Mouse (Mus musculus) retina, embryonic 14.5 days (tissue): ENCODE measurements around the gene Il17rd.

Experiments used
- DNase-seq: peaks from one replicate; pipeline ENCODE4 v3.0.0-alpha.2; 2015; ENCODE audit warnings: low spot score

Gene Il17rd

DNA sequence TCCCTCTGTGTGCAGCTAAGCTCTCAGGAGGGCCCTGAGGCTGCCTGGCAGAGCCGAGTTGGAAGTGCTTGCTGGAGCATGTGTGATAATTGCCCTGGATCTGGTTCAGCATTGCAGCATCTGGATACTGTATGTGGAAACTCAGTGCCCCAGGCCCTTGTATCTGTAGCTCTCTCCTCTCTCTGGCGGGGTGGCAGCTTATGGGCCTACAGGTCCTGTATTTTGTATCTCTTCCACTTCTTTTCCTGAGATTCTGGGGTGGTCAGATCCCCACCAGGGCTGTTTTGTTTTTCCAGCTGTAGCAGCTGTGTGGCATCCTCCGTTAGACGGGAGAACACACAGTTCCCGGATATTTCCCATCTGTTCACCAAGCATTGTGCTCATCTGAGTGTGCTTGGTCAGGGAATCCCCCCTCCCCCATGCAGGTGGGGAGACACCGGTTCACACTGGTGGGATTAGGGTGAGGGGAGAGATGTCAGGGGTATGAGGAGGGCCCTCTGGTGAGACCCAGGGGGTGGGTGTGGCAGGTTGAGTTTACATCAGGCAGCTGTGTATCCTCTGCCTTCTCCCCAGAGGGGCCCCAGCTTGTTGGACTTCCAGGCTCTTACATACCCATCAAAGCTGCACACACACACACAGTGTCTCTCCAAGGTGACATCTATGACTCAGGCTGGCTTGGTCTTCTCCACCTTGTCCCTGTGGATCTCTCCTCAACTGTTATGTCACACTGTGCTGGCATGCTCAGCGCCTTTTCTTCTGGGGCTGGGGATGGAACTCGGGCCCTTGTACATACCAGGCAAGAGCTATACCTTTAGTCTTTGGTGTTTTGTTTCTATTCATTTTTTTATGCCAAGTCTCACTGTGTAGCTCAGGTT lies 106.7 kb downstream of the Il17rd start:
- peak; percentile 18 for DNase-seq

DNA sequence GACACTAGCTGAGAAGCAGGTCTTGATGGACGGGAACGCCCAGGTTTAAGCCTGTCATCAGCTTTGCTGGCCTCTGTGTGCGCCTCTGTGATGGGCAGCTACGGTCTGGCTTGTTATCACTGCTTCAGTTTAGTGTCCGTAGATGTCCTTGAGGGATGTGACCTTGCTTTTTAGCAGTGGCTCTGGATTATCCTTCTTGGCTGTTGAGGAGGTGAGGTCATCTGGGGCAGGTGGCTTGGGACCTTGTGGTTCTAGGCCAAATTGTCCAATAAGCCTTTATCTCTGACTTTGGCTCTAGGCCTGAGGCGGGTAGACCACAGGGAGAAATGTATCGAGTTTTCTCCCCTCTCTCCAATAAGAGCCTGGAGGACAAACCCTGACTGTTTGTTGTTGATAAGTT lies 109.0 kb downstream of the Il17rd start:
- no peak for DNase-seq

DNA sequence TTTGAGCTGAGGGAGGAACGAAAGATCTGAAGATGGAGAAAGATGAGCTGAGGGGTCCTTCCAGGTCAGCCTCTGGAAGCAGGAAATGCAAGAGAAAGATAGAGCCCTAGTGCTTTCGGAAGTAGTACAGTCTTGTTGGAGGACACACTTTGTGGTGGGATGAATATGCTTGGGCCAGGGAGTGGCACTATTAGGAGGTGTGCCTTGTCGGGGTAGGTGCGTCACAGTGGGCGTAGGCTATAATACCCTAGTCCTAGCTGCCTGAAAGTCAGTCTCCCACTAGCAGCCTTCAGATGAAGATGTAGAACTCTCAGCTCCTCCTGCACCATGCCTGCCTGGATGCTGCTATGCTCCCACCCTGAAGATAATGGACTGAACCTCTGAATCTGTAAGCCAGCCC lies 110.7 kb downstream of the Il17rd start:
- DNase-seq = no peak

DNA sequence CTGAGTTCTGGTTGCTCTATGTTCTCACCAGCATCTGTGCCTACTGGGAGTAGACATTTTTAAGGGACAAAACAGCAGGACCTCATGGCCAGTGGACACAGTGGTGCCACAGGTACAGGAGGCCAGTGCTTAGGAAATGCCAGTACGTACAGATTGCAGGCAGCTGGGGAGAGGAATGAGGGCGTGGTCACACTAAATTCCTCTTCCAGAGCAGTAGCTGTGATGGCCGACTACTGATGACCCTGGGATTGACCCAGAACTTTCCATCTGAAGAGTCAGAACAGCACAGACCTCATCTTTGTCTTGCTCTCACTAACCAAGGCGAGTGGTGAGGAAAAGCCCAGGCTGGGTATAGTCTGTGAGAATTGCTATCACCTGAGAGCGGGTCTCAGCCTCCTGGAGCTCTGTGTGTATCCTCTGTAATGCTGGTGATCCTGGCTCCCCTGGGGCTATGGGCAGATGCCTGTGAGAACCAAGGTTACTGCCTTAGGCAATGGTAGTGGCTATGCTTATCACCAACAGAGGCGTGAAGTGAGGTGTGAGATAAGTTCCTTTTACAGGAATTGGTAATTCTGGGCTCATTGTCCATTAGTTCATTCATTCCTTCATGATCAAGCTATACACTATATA lies 111.4 kb downstream of the Il17rd start:
- no peak for DNase-seq

DNA sequence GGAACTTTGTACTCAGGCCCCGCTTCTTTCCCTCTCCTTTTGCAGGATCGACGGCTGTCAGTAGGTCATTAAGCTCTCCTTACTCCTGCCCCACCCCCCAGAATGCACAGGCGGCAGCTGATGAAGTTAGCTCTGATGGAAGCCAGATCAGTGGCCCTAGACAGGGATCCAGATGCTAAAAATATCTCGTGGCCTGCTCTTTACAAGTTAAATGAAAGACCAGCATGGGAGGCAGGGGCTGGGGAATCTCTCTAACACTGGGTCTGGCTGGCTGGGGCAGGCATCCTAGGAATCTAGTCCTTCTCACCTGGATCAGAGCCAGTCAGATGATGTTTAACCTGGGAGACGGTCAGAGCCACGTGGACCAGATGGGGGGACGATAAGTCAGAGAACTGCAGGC lies 112.7 kb downstream of the Il17rd start:
- no peak for DNase-seq

DNA sequence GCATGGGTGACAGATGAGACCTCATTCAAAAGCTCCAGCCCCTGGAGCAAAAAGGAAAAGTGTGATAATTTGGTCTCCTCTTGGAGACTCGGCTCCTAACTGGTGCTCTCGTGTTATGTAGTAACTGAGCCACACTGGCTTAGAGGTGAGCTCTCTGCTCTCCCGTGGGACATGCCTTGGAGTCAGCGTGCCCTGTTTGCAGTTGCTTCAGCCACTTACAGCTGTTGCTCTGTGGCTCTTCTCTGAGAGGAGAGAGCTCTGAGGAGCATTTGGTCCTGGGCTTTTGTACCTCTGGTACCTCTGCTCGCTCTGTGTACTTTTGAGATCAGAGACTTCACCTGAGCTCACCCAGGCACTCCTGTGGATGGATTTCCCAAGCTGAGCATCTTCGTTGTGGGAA lies 116.3 kb downstream of the Il17rd start:
- DNase-seq = no peak

DNA sequence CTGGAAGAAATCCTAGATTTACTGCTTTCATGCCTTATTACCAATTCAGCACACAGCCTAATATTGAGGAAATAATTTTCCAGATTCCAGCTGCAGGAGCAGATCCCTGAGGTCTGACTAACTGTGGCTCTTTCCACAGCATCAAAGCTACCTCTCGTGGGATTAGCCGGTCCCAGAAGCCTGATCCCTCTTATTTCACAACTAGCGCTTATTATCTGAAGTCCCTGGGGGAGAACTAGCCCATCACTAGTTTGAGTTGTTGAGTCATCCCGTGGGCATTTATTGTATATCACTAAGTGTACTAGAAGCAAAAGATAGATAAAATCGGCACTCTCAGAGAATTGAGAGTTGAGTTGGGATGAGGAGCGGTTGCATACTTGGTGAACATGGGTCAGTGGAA lies 117.3 kb downstream of the Il17rd start:
- no peak for DNase-seq
